Comparison of ENCODE assay signal across 21 mouse cellular contexts in genomic region chr8:111563075-111563474, GRCm38 (mm10).
"Had no signal": no experiment of that assay in that cellular context is flagged by ENCODE, and none has a peak within 500 bp of the region (broad histone marks: within the 10 kb centered on the region; RNA-seq: fewer than 3 reads in every experiment).

No protein-coding gene starts in this region.

- DNase-seq: gastrocnemius, postnatal 14 days; gastrocnemius, postnatal 36 days; heart, postnatal 14 days; heart, postnatal 36 days; kidney, adult 11 months; kidney, adult 2 months; kidney, adult 9 months; kidney, postnatal 14 days; kidney, postnatal 36 days; layer of hippocampus, adult 9-11 months; layer of hippocampus, postnatal 36 days; left cerebral cortex, postnatal 4 days had no signal

- H3K27me3 ChIP-seq: heart, embryonic 12.5 days; hindbrain, embryonic 13.5 days; hindbrain, embryonic 15.5 days; kidney, embryonic 15.5 days; limb, embryonic 13.5 days; limb, embryonic 15.5 days had no signal

- H3K36me3 ChIP-seq: heart, embryonic 10.5 days; heart, embryonic 12.5 days; hindbrain, embryonic 13.5 days; hindbrain, embryonic 15.5 days; kidney, embryonic 15.5 days; limb, embryonic 13.5 days; limb, embryonic 15.5 days had no signal

- H3K4me3 ChIP-seq: heart, embryonic 10.5 days; heart, embryonic 12.5 days; hindbrain, embryonic 13.5 days; hindbrain, embryonic 15.5 days; kidney, embryonic 15.5 days; limb, embryonic 13.5 days; limb, embryonic 15.5 days had no signal

- H3K27ac ChIP-seq: heart, embryonic 10.5 days; hindbrain, embryonic 13.5 days; hindbrain, embryonic 15.5 days; hindbrain, postnatal 0 days; kidney, embryonic 15.5 days; kidney, postnatal 0 days; limb, embryonic 13.5 days; limb, embryonic 15.5 days had no signal
